In the genomic region with DNA sequence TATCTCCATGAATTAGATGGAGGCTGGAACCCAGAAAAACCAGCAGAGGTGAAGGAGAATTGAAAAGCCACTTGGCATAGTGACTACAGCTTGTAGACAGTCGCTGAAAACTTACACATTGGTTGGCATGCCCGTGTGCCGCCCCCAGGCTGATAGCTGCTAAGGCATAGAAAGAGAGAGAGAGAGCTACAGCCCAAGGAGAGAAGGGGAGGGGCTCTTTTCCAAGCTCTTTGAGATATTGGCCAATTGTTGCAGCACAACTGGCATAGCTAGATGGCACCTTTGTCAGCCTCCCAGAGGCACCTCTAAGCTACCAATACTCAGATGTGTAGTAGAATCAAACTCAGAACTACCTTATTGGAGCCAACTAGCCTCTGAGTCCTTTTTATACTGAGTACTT, we compare ENCODE assay signal across 8 mouse cellular contexts. TPM values are rescaled to one million over a fixed set of nuclear protein-coding genes. Genes with fewer than 3 reads are reported as not detected.
A peak's percentile ranks its signal among the peaks of the same experiment; 100 is the strongest.
DNase-seq lines count a peak whose midpoint lies in the region; ATAC-seq and TF ChIP-seq lines count a peak whose summit lies in the region.

No protein-coding gene starts in this region.

- no peaks in the 10 kb centered on the region for H3K9me3 ChIP-seq in kidney, postnatal 0 days (replicated peaks; ENCODE audit: low read length)
- H3K9me3 ChIP-seq in forebrain, embryonic 10.5 days, result no peaks in the 10 kb centered on the region
- H3K9me3 ChIP-seq in intestine, embryonic 14.5 days (ENCODE audit: control insufficient read depth, low read length), result no peaks in the 10 kb centered on the region
- H3K9me3 ChIP-seq in neural tube, embryonic 12.5 days, result no peaks in the 10 kb centered on the region

- 43% methylated on average over 3 of the region's 3 CpGs for WGBS in kidney, postnatal 0 days
- WGBS in kidney, adult 2 months, result 62% methylated on average over 3 of the region's 3 CpGs
- WGBS in forebrain, embryonic 10.5 days, result 57% methylated on average over 3 of the region's 3 CpGs
- WGBS in intestine, embryonic 14.5 days, result 48% methylated on average over 3 of the region's 3 CpGs
- WGBS in neural tube, embryonic 12.5 days, result 48% methylated on average over 3 of the region's 3 CpGs

- no peak overlapping the region for H3K27ac ChIP-seq in kidney, postnatal 0 days
- H3K27ac ChIP-seq in kidney, adult 2 months (ENCODE audit: insufficient read depth, low read depth, low read length), result no peak overlapping the region
- H3K27ac ChIP-seq in forebrain, embryonic 10.5 days, result peak overlapping the region; percentile 92; the same call in 1 of the 2 replicates
- no peak overlapping the region for H3K27ac ChIP-seq in intestine, embryonic 14.5 days (ENCODE audit: low read depth)
- H3K27ac ChIP-seq in neural tube, embryonic 12.5 days, result no peak overlapping the region

- peak overlapping the region; percentile 92 for H3K4me2 ChIP-seq in kidney, postnatal 0 days (ENCODE audit: low read length)
- H3K4me2 ChIP-seq in intestine, embryonic 14.5 days (ENCODE audit: low read length), result peak overlapping the region; percentile 78
- peak overlapping the region; percentile 80 for H3K4me2 ChIP-seq in neural tube, embryonic 12.5 days (replicated peaks)

- no peak for TF ChIP-seq POLR2A in kidney, adult 2 months (IDR thresholded peaks at IDR 0.05; ENCODE audit: low read depth, low read length)

- TF ChIP-seq CTCF in kidney, postnatal 0 days (IDR thresholded peaks at IDR 0.05; ENCODE audit: low read depth), result no peak
- no peak for TF ChIP-seq CTCF in kidney, adult 2 months (conservative IDR thresholded peaks at IDR 0.05; ENCODE audit: insufficient read depth, insufficient read length, low read depth, low read length)

- H3K9ac ChIP-seq in kidney, postnatal 0 days (ENCODE audit: low read depth, low read length), result peak overlapping the region; percentile 73; the same call in 1 of the 2 replicates
- H3K9ac ChIP-seq in intestine, embryonic 14.5 days (ENCODE audit: low read length), result peak overlapping the region; percentile 86
- H3K9ac ChIP-seq in neural tube, embryonic 12.5 days, result peak overlapping the region; percentile 85; the same call in 1 of the 2 replicates

- no peaks in the 10 kb centered on the region for H3K27me3 ChIP-seq in kidney, postnatal 0 days (ENCODE audit: insufficient read depth, low read length)
- H3K27me3 ChIP-seq in kidney, adult 2 months (replicated peaks; ENCODE audit: control insufficient read depth, insufficient read depth, low read length), result peaks cover 2% of the 10 kb centered on the region; the same call in 1 of the 2 replicates
- H3K27me3 ChIP-seq in forebrain, embryonic 10.5 days (ENCODE audit: poor library complexity, severe bottlenecking), result peaks cover 48% of the 10 kb centered on the region
- peaks cover 7% of the 10 kb centered on the region; the same call in 1 of the 2 replicates for H3K27me3 ChIP-seq in intestine, embryonic 14.5 days (replicated peaks; ENCODE audit: control insufficient read depth, insufficient read depth, low read length)
- H3K27me3 ChIP-seq in neural tube, embryonic 12.5 days (replicated peaks), result peaks cover 4% of the 10 kb centered on the region; the same call in 1 of the 2 replicates

- DNase-seq in kidney, postnatal 0 days (ENCODE audit: low spot score), result no peak
- no peak for DNase-seq in kidney, adult 2 months
- DNase-seq in forebrain, embryonic 10.5 days (ENCODE audit: extremely low spot score, low spot score), result no peak
- DNase-seq in intestine, embryonic 14.5 days (ENCODE audit: low spot score), result no peak
- no peak for DNase-seq in ovary, postnatal 14 days (ENCODE audit: low spot score)
- DNase-seq in thymus, postnatal 14 days, result no peak
- DNase-seq in testis, postnatal 14 days (ENCODE audit: low spot score), result no peak

- no peaks in the 10 kb centered on the region for H3K36me3 ChIP-seq in kidney, postnatal 0 days (ENCODE audit: insufficient read depth, low read length)
- H3K36me3 ChIP-seq in kidney, adult 2 months (ENCODE audit: control insufficient read depth, insufficient read depth, low read length), result no peaks in the 10 kb centered on the region
- no peaks in the 10 kb centered on the region for H3K36me3 ChIP-seq in forebrain, embryonic 10.5 days (replicated peaks)
- no peaks in the 10 kb centered on the region for H3K36me3 ChIP-seq in intestine, embryonic 14.5 days (ENCODE audit: control insufficient read depth, insufficient read depth, low read length)
- no peaks in the 10 kb centered on the region for H3K36me3 ChIP-seq in neural tube, embryonic 12.5 days

- peaks cover 5% of the 10 kb centered on the region for H3K4me1 ChIP-seq in kidney, postnatal 0 days (replicated peaks; ENCODE audit: insufficient read depth, low read length)
- H3K4me1 ChIP-seq in kidney, adult 2 months (ENCODE audit: control insufficient read depth, insufficient read depth, low read length), result no peaks in the 10 kb centered on the region
- H3K4me1 ChIP-seq in forebrain, embryonic 10.5 days, result peaks cover 36% of the 10 kb centered on the region
- H3K4me1 ChIP-seq in intestine, embryonic 14.5 days (replicated peaks; ENCODE audit: control insufficient read depth, insufficient read depth, low read length), result peaks cover 26% of the 10 kb centered on the region
- H3K4me1 ChIP-seq in neural tube, embryonic 12.5 days, result peaks cover 23% of the 10 kb centered on the region

- ATAC-seq in kidney, postnatal 0 days (replicated peaks; ENCODE audit: low FRiP score, low read depth), result no peak
- ATAC-seq in intestine, embryonic 14.5 days (replicated peaks; ENCODE audit: low FRiP score, low TSS enrichment, low read depth), result no peak
- ATAC-seq in neural tube, embryonic 12.5 days (ENCODE audit: low FRiP score, low read depth), result no peak

- peak overlapping the region; percentile 70; the same call in 1 of the 2 replicates for H3K4me3 ChIP-seq in kidney, postnatal 0 days (replicated peaks; ENCODE audit: low read depth, low read length)
- H3K4me3 ChIP-seq in kidney, adult 2 months (ENCODE audit: insufficient read depth, low read depth, low read length), result no peak overlapping the region
- H3K4me3 ChIP-seq in forebrain, embryonic 10.5 days, result peak overlapping the region; percentile 81
- H3K4me3 ChIP-seq in intestine, embryonic 14.5 days (ENCODE audit: low read depth, low read length), result peak overlapping the region; percentile 71
- peak overlapping the region; percentile 63 for H3K4me3 ChIP-seq in neural tube, embryonic 12.5 days

RNA-seq across cellular contexts. Expression of a gene that starts 1.8 kb away (rescaled TPM):
- polyA plus RNA-seq in kidney, postnatal 0 days (2015; fragmentation: Nextera tagmentation; extraction: Ambion mirVana), result 23.6 and 26.2 TPM in 2 replicates
- polyA plus RNA-seq in kidney, adult 2 months (2012; rRNA removed), result 4.5 and 5.1 TPM in 2 replicates
- 14.7 and 15.4 TPM in 2 replicates for polyA plus RNA-seq in forebrain, embryonic 10.5 days (2016; fragmentation: Nextera tagmentation; extraction: Ambion mirVana)
- polyA plus RNA-seq in intestine, embryonic 14.5 days (2014; fragmentation: Nextera tagmentation; extraction: Ambion mirVana), result 43.5 and 43.9 TPM in 2 replicates
- polyA plus RNA-seq in neural tube, embryonic 12.5 days (2016; fragmentation: Nextera tagmentation; extraction: Ambion mirVana), result 61.1 and 65.3 TPM in 2 replicates

RNA-seq across cellular contexts. Expression of a gene that starts 17.1 kb away (rescaled TPM):
- not detected in 2 replicates for polyA plus RNA-seq in kidney, postnatal 0 days (2015; fragmentation: Nextera tagmentation; extraction: Ambion mirVana)
- not detected in 2 replicates for polyA plus RNA-seq in kidney, adult 2 months (2012; rRNA removed)
- polyA plus RNA-seq in forebrain, embryonic 10.5 days (2016; fragmentation: Nextera tagmentation; extraction: Ambion mirVana), result not detected in 2 replicates
- not detected in 2 replicates for polyA plus RNA-seq in intestine, embryonic 14.5 days (2014; fragmentation: Nextera tagmentation; extraction: Ambion mirVana)
- polyA plus RNA-seq in neural tube, embryonic 12.5 days (2016; fragmentation: Nextera tagmentation; extraction: Ambion mirVana), result not detected in 2 replicates
